Mouse (Mus musculus) layer of hippocampus, postnatal 36 days (tissue): ENCODE results near the gene Slc16a8. TPM values are rescaled to one million over a fixed set of nuclear protein-coding genes. Genes with fewer than 3 reads are reported as not detected.
A peak's percentile ranks its signal among the peaks of the same experiment; 100 is the strongest.

Source experiments
- DNase-seq, 2 experiments: peaks; one replicate each; pipeline ENCODE4 v3.0.0; 2022
- total RNA-seq, 2 experiments: library from RNA; stranded (reverse); gene quantifications; 2 replicates each; pipeline ENCODE4 v1.2.3; 2021

Gene Slc16a8
- total RNA-seq: under 1 TPM in 1 of 2 experiments, not detected in 1; 0.30 TPM

GRCm38 (mm10) chr15:79254661-79255060, at the start of gene Slc16a8:
Gene Slc16a8 (minus strand): TSS chr15:79254761.
- no peak for DNase-seq

GRCm38 (mm10) chr15:79303725-79304124, 49.2 kb upstream of the Slc16a8 start:
- DNase-seq: no peak

- DNase-seq: no peak
Observed at GRCm38 (mm10) chr15:79299563-79300155, 45.1 kb upstream of the Slc16a8 start.

- DNase-seq: no peak
Observed at GRCm38 (mm10) chr15:79298553-79298952, 44.0 kb upstream of the Slc16a8 start.

GRCm38 (mm10) chr15:79292779-79293178, 38.2 kb upstream of the Slc16a8 start:
- no peak for DNase-seq

GRCm38 (mm10) chr15:79290340-79290739, 35.8 kb upstream of the Slc16a8 start:
- DNase-seq: no peak

- DNase-seq: no peak
Observed at GRCm38 (mm10) chr15:79289441-79289840, 34.9 kb upstream of the Slc16a8 start.

GRCm38 (mm10) chr15:79288387-79288786, 33.8 kb upstream of the Slc16a8 start:
- DNase-seq: no peak

GRCm38 (mm10) chr15:79287091-79287490, 32.5 kb upstream of the Slc16a8 start:
- no peak for DNase-seq

- DNase-seq: no peak
Observed at GRCm38 (mm10) chr15:79286141-79286540, 31.6 kb upstream of the Slc16a8 start.

GRCm38 (mm10) chr15:79285399-79285798, 30.8 kb upstream of the Slc16a8 start, which contains the start of gene Baiap2l2:
Gene Baiap2l2 (minus strand): TSS chr15:79285537.
- no peak for DNase-seq

- no peak for DNase-seq
Observed at GRCm38 (mm10) chr15:79283371-79283770, 28.8 kb upstream of the Slc16a8 start.

GRCm38 (mm10) chr15:79282434-79282833, 27.9 kb upstream of the Slc16a8 start:
- no peak for DNase-seq

GRCm38 (mm10) chr15:79281389-79281788, 26.8 kb upstream of the Slc16a8 start:
- no peak for DNase-seq

GRCm38 (mm10) chr15:79280850-79281249, 26.3 kb upstream of the Slc16a8 start:
- DNase-seq: no peak

- DNase-seq: no peak
Observed at GRCm38 (mm10) chr15:79280209-79280608, 25.6 kb upstream of the Slc16a8 start.

- no peak for DNase-seq
Observed at GRCm38 (mm10) chr15:79277728-79278127, 23.2 kb upstream of the Slc16a8 start.

- DNase-seq: no peak
Observed at GRCm38 (mm10) chr15:79273020-79273419, 18.5 kb upstream of the Slc16a8 start.

GRCm38 (mm10) chr15:79271124-79271746, 16.7 kb upstream of the Slc16a8 start:
- DNase-seq: peak in 1 of 2 experiments; percentile 18

- peak in 1 of 2 experiments; percentile 55 for DNase-seq
Observed at GRCm38 (mm10) chr15:79270317-79271123, 16.0 kb upstream of the Slc16a8 start.

- DNase-seq: no peak
Observed at GRCm38 (mm10) chr15:79268521-79268920, 14.0 kb upstream of the Slc16a8 start.

GRCm38 (mm10) chr15:79265384-79265783, 10.8 kb upstream of the Slc16a8 start:
- no peak for DNase-seq

GRCm38 (mm10) chr15:79263726-79264125, 9.2 kb upstream of the Slc16a8 start:
- DNase-seq: no peak
